Mouse (Mus musculus) lung, postnatal 0 days (tissue): ENCODE results near the gene Srpr. TPM values are rescaled to one million over a fixed set of nuclear protein-coding genes. Genes with fewer than 3 reads are reported as not detected.

ENCODE experiments used
- ATAC-seq: fragments of 200-750 bp; cut with Nextera tagmentation; 2 replicates; pipeline ENCODE4 v1.8.0; 2017; ENCODE audit warnings: moderate library complexity
- DNase-seq: peaks from one replicate; pipeline ENCODE4 v3.0.0-alpha.2; 2016; ENCODE audit warnings: low spot score
- H3K27ac ChIP-seq: fragments of 300-500 bp; sonication (generic); 2 replicates; pipeline ENCODE4 v1.5.1; 2014; ENCODE audit warnings: antibody characterized with exemption, mild to moderate bottlenecking, low read length, mixed read lengths
- H3K27me3 ChIP-seq: fragments of 300-500 bp; sonication (generic); replicated peaks from 2 replicates; pipeline ENCODE4 v1.6.1; 2014; ENCODE audit warnings: low read length, mixed read lengths; ENCODE audit not compliant: insufficient read depth
- H3K36me3 ChIP-seq: fragments of 300-500 bp; sonication (generic); 2 replicates; pipeline ENCODE4 v1.6.1; 2014; ENCODE audit warnings: low read length, mixed read lengths; ENCODE audit not compliant: insufficient read depth
- H3K4me1 ChIP-seq: fragments of 300-500 bp; sonication (generic); 2 replicates; pipeline ENCODE4 v1.6.1; 2014; ENCODE audit warnings: antibody characterized with exemption, low read depth, low read length, mixed read lengths; ENCODE audit not compliant: insufficient read depth
- H3K4me2 ChIP-seq: fragments of 300-500 bp; sonication (generic); replicated peaks from 2 replicates; pipeline ENCODE4 v1.6.1; 2014; ENCODE audit warnings: low read depth, mild to moderate bottlenecking, low read length, moderate library complexity, mixed read lengths
- H3K4me3 ChIP-seq: fragments of 300-500 bp; sonication (generic); 2 replicates; pipeline ENCODE4 v1.5.1; 2014; ENCODE audit warnings: low read depth, low read length
- H3K9ac ChIP-seq: fragments of 300-500 bp; sonication (generic); replicated peaks from 2 replicates; pipeline ENCODE4 v1.6.1; 2014; ENCODE audit warnings: low read depth, mild to moderate bottlenecking
- H3K9me3 ChIP-seq: fragments of 300-500 bp; sonication (generic); 2 replicates; pipeline ENCODE4 v1.6.1; 2016; ENCODE audit warnings: low read length, mixed read lengths
- CTCF ChIP-seq: IDR thresholded peaks from 2 replicates; pipeline ENCODE4 v1.5.1; 2016; ENCODE audit warnings: antibody characterized with exemption, mild to moderate bottlenecking
- EP300 ChIP-seq: IDR thresholded peaks from 2 replicates; pipeline ENCODE4 v1.6.1; 2016; ENCODE audit warnings: antibody characterized with exemption, mild to moderate bottlenecking, control low read depth
- WGBS: fragments of 180-500 bp; shearing (Covaris S2); extraction: QIAGEN DNeasy Blood & Tissue Kit; methylation state at CpG from one replicate; pipeline ENCODE4 v1.1.7; 2014; 5-methylcytosine and 5-hydroxymethylcytosine counted together
- polyA plus RNA-seq: library from polyadenylated mRNA; unstranded; fragments of >200 nt; fragmentation: Nextera tagmentation; extraction: Ambion mirVana; gene quantifications from 2 replicates; pipeline ENCODE4 v1.2.1, GENCODE M21; 2015

Gene Srpr
- polyA plus RNA-seq, 1 experiment from 2014 or later, result 125 TPM

- Histone ChIP-seq H3K36me3 (no peaks in the 10 kb centered on the region), H3K27me3 (no peaks in the 10 kb centered on the region), H3K4me1 (no peaks in the 10 kb centered on the region; the same call in 1 of the 2 replicates), H3K9me3 (no peaks in the 10 kb centered on the region), H3K27ac (no peak overlapping the region), H3K4me3 (no peak overlapping the region), H3K4me2 (no peak overlapping the region), H3K9ac (no peak overlapping the region)
- WGBS, result 93% methylated on average over 7 of the region's 7 CpGs
- DNase-seq, result no peak
- TF ChIP-seq CTCF (no peak), EP300 (no peak)
- ATAC-seq, result no peak
Measured at GRCm38 (mm10) chr9:35161721-35162120, 38.3 kb upstream of the Srpr start.

GRCm38 (mm10) chr9:35163011-35163690, 36.8 kb upstream of the Srpr start:
- Histone ChIP-seq H3K9me3 (no peaks in the 10 kb centered on the region), H3K27ac (no peak overlapping the region; the same call in 1 of the 2 replicates), H3K4me1 (no peaks in the 10 kb centered on the region), H3K4me3 (no peak overlapping the region), H3K4me2 (no peak overlapping the region), H3K27me3 (no peaks in the 10 kb centered on the region), H3K9ac (no peak overlapping the region), H3K36me3 (no peaks in the 10 kb centered on the region)
- no peak for ATAC-seq
- TF ChIP-seq CTCF (no peak), EP300 (no peak)
- WGBS, result 76% methylated on average over 11 of the region's 11 CpGs
- DNase-seq, result no peak

GRCm38 (mm10) chr9:35164142-35164874, 35.7 kb upstream of the Srpr start:
- ATAC-seq (no peak), DNase-seq (no peak)
- Histone ChIP-seq H3K36me3 (no peaks in the 10 kb centered on the region), H3K4me3 (no peak overlapping the region), H3K27ac (no peak overlapping the region), H3K9ac (no peak overlapping the region), H3K4me2 (no peak overlapping the region), H3K9me3 (no peaks in the 10 kb centered on the region), H3K4me1 (no peaks in the 10 kb centered on the region), H3K27me3 (no peaks in the 10 kb centered on the region)
- 69% methylated on average over 5 of the region's 5 CpGs for WGBS
- no peak for TF ChIP-seq CTCF
- no peak for TF ChIP-seq EP300

- DNase-seq (peak; percentile 81), ATAC-seq (peak; percentile 73)
- H3K27me3 ChIP-seq, result no peaks in the 10 kb centered on the region
- H3K36me3 ChIP-seq, result no peaks in the 10 kb centered on the region
- WGBS, result 17% methylated on average over 3 of the region's 3 CpGs
- H3K4me3 ChIP-seq, result no peak overlapping the region
- TF ChIP-seq CTCF (peak; percentile 75), EP300 (no peak)
- H3K9ac ChIP-seq, result no peak overlapping the region
- H3K27ac ChIP-seq, result no peak overlapping the region
- no peaks in the 10 kb centered on the region for H3K9me3 ChIP-seq
- H3K4me1 ChIP-seq, result no peaks in the 10 kb centered on the region
- H3K4me2 ChIP-seq, result no peak overlapping the region
Measured at GRCm38 (mm10) chr9:35166144-35166797, 33.7 kb upstream of the Srpr start.

- no peaks in the 10 kb centered on the region for H3K27me3 ChIP-seq
- H3K36me3 ChIP-seq, result no peaks in the 10 kb centered on the region
- no peak overlapping the region for H3K9ac ChIP-seq
- 51% methylated on average over 9 of the region's 9 CpGs for WGBS
- ATAC-seq (no peak), DNase-seq (no peak)
- H3K4me2 ChIP-seq, result no peak overlapping the region
- H3K9me3 ChIP-seq, result no peaks in the 10 kb centered on the region
- H3K4me3 ChIP-seq, result no peak overlapping the region
- no peaks in the 10 kb centered on the region for H3K4me1 ChIP-seq
- TF ChIP-seq CTCF (no peak), EP300 (no peak)
- H3K27ac ChIP-seq, result no peak overlapping the region
Measured at GRCm38 (mm10) chr9:35166798-35167635, 33.0 kb upstream of the Srpr start.
